Mouse (Mus musculus) heart, postnatal 0 days (tissue): ENCODE results near the gene Snrnp200.

ENCODE experiments used
- CTCF ChIP-seq: IDR thresholded peaks from 2 replicates; pipeline ENCODE4 v1.5.1; 2016; ENCODE audit warnings: antibody characterized with exemption, control low read depth, low read depth
- EP300 ChIP-seq: IDR thresholded peaks from 2 replicates; pipeline ENCODE4 v1.6.1; 2016; ENCODE audit warnings: antibody characterized with exemption, low read depth

- TF ChIP-seq CTCF (no peak), EP300 (no peak)
These were observed 31.9 kb downstream of the Snrnp200 start for GRCm38 (mm10) chr2:127240065-127240464.
